Mouse (Mus musculus) midbrain, embryonic 16.5 days (tissue): ENCODE data around the gene Mcee. TPM values are rescaled to one million over a fixed set of nuclear protein-coding genes. Genes with fewer than 3 reads are reported as not detected.

Experiments used
- ATAC-seq: fragments of 200-750 bp; cut with Nextera tagmentation; 2 replicates; pipeline ENCODE4 v1.8.0; 2017; ENCODE audit warnings: moderate TSS enrichment
- H3K27ac ChIP-seq: fragments of 300-500 bp; sonication (generic); 2 replicates; pipeline ENCODE4 v1.5.1; 2014; ENCODE audit warnings: mild to moderate bottlenecking, low read length, mixed read lengths
- H3K27me3 ChIP-seq: fragments of 300-500 bp; sonication (generic); 2 replicates; pipeline ENCODE4 v1.6.1; 2014; ENCODE audit warnings: low read depth, low read length, mixed read lengths; ENCODE audit not compliant: control insufficient read depth, insufficient read depth
- H3K36me3 ChIP-seq: fragments of 300-500 bp; sonication (generic); 2 replicates; pipeline ENCODE4 v1.6.1; 2014; ENCODE audit warnings: mild to moderate bottlenecking, low read length, moderate library complexity, mixed read lengths; ENCODE audit not compliant: control insufficient read depth, insufficient read depth
- H3K4me1 ChIP-seq: fragments of 300-500 bp; sonication (generic); 2 replicates; pipeline ENCODE4 v1.6.1; 2014; ENCODE audit warnings: mild to moderate bottlenecking, low read length, mixed read lengths; ENCODE audit not compliant: control insufficient read depth, insufficient read depth
- H3K4me2 ChIP-seq: fragments of 300-500 bp; sonication (generic); 2 replicates; pipeline ENCODE4 v1.6.1; 2014; ENCODE audit warnings: mild to moderate bottlenecking, low read length, mixed read lengths
- H3K4me3 ChIP-seq: fragments of 300-500 bp; sonication (generic); 2 replicates; pipeline ENCODE4 v1.5.1; 2014; ENCODE audit warnings: low read depth, mild to moderate bottlenecking, low read length, moderate library complexity, mixed read lengths
- H3K9ac ChIP-seq: fragments of 300-500 bp; sonication (generic); 2 replicates; pipeline ENCODE4 v1.6.1; 2014; ENCODE audit warnings: low read depth, low read length, mixed read lengths
- H3K9me3 ChIP-seq: fragments of 300-500 bp; sonication (generic); replicated peaks from 2 replicates; pipeline ENCODE4 v1.6.1; 2014; ENCODE audit warnings: mild to moderate bottlenecking, low read length, mixed read lengths; ENCODE audit not compliant: control insufficient read depth, poor library complexity, severe bottlenecking
- WGBS: fragments of 180-500 bp; shearing (Covaris S2); extraction: QIAGEN DNeasy Blood & Tissue Kit; methylation state at CpG from one replicate; pipeline ENCODE4 v1.1.7; 2014; 5-methylcytosine and 5-hydroxymethylcytosine counted together
- polyA plus RNA-seq: library from polyadenylated mRNA; unstranded; fragments of >200 nt; fragmentation: Nextera tagmentation; extraction: Ambion mirVana; gene quantifications from 2 replicates; pipeline ENCODE4 v1.2.1, GENCODE M21; 2015

Mcee gene
- polyA plus RNA-seq, 1 experiment from 2014 or later: 43.8 TPM

GRCm38 (mm10) chr7:64392819-64393151 lies 378 bp downstream of the Mcee start:
- no peaks in the 10 kb centered on the region for H3K36me3 ChIP-seq
- H3K4me1 ChIP-seq: peaks cover 13% of the 10 kb centered on the region
- no peaks in the 10 kb centered on the region for H3K9me3 ChIP-seq
- H3K4me3 ChIP-seq: peak overlapping the region; percentile 63
- 1% methylated on average over 15 of the region's 15 CpGs for WGBS
- no peak for ATAC-seq
- peak overlapping the region; percentile 87 for H3K9ac ChIP-seq
- no peaks in the 10 kb centered on the region for H3K27me3 ChIP-seq
- H3K27ac ChIP-seq: peak overlapping the region; percentile 85
- peak overlapping the region; percentile 79 for H3K4me2 ChIP-seq

- Histone ChIP-seq H3K4me2 (no peak overlapping the region), H3K27ac (no peak overlapping the region), H3K9me3 (no peaks in the 10 kb centered on the region), H3K4me3 (no peak overlapping the region), H3K4me1 (no peaks in the 10 kb centered on the region), H3K27me3 (no peaks in the 10 kb centered on the region), H3K9ac (no peak overlapping the region), H3K36me3 (no peaks in the 10 kb centered on the region)
- 97% methylated on average over 1 of the region's 1 CpGs for WGBS
- ATAC-seq: no peak
Observed at GRCm38 (mm10) chr7:64400725-64401124, 8.3 kb downstream of the Mcee start.

GRCm38 (mm10) chr7:64402452-64402851 lies 10.0 kb downstream of the Mcee start:
- no peak overlapping the region for H3K9ac ChIP-seq
- no peak overlapping the region for H3K27ac ChIP-seq
- no peaks in the 10 kb centered on the region for H3K9me3 ChIP-seq
- WGBS: 87% methylated on average over 4 of the region's 4 CpGs
- H3K36me3 ChIP-seq: no peaks in the 10 kb centered on the region
- H3K27me3 ChIP-seq: no peaks in the 10 kb centered on the region
- ATAC-seq: no peak
- H3K4me3 ChIP-seq: no peak overlapping the region
- H3K4me1 ChIP-seq: no peaks in the 10 kb centered on the region
- no peak overlapping the region for H3K4me2 ChIP-seq

- no peak for ATAC-seq
- H3K4me1 ChIP-seq: no peaks in the 10 kb centered on the region
Observed at GRCm38 (mm10) chr7:64403989-64404388, 11.6 kb downstream of the Mcee start.

GRCm38 (mm10) chr7:64424861-64425260 lies 32.5 kb downstream of the Mcee start:
- Histone ChIP-seq H3K4me3 (no peak overlapping the region), H3K9ac (no peak overlapping the region), H3K4me2 (no peak overlapping the region), H3K27me3 (no peaks in the 10 kb centered on the region), H3K36me3 (no peaks in the 10 kb centered on the region), H3K27ac (no peak overlapping the region), H3K4me1 (no peaks in the 10 kb centered on the region), H3K9me3 (no peaks in the 10 kb centered on the region)
- 61% methylated on average over 5 of the region's 5 CpGs for WGBS
- no peak for ATAC-seq

More at GRCm38 (mm10) chr7:64403989-64404388, 11.6 kb downstream of the Mcee start:
- Histone ChIP-seq H3K9me3 (no peaks in the 10 kb centered on the region), H3K36me3 (no peaks in the 10 kb centered on the region), H3K9ac (no peak overlapping the region), H3K4me3 (no peak overlapping the region), H3K27ac (no peak overlapping the region), H3K27me3 (no peaks in the 10 kb centered on the region), H3K4me2 (no peak overlapping the region)
- WGBS: 91% methylated on average over 8 of the region's 8 CpGs

GRCm38 (mm10) chr7:64439595-64440518 lies 47.5 kb downstream of the Mcee start:
- Histone ChIP-seq H3K36me3 (no peaks in the 10 kb centered on the region), H3K4me1 (no peaks in the 10 kb centered on the region), H3K27me3 (no peaks in the 10 kb centered on the region), H3K9me3 (no peaks in the 10 kb centered on the region), H3K9ac (no peak overlapping the region), H3K27ac (no peak overlapping the region), H3K4me2 (no peak overlapping the region), H3K4me3 (no peak overlapping the region)
- ATAC-seq: no peak
- 43% methylated on average over 5 of the region's 5 CpGs for WGBS

- Histone ChIP-seq H3K27ac (no peak overlapping the region), H3K4me1 (no peaks in the 10 kb centered on the region), H3K9ac (no peak overlapping the region), H3K9me3 (no peaks in the 10 kb centered on the region), H3K4me2 (no peak overlapping the region), H3K36me3 (no peaks in the 10 kb centered on the region), H3K4me3 (no peak overlapping the region), H3K27me3 (no peaks in the 10 kb centered on the region)
- WGBS: 78% methylated on average over 8 of the region's 8 CpGs
- no peak for ATAC-seq
Observed at GRCm38 (mm10) chr7:64440519-64440918, 48.1 kb downstream of the Mcee start.

GRCm38 (mm10) chr7:64450631-64451030 lies 58.2 kb downstream of the Mcee start:
- H3K9me3 ChIP-seq: no peaks in the 10 kb centered on the region
- H3K4me2 ChIP-seq: no peak overlapping the region
- no peak overlapping the region for H3K27ac ChIP-seq
- H3K9ac ChIP-seq: no peak overlapping the region
- no peak overlapping the region for H3K4me3 ChIP-seq
- no peak for ATAC-seq
- H3K27me3 ChIP-seq: no peaks in the 10 kb centered on the region
- no peaks in the 10 kb centered on the region for H3K36me3 ChIP-seq
- WGBS: 83% methylated on average over 13 of the region's 13 CpGs
- H3K4me1 ChIP-seq: no peaks in the 10 kb centered on the region

GRCm38 (mm10) chr7:64451441-64451840 lies 59.0 kb downstream of the Mcee start:
- no peaks in the 10 kb centered on the region for H3K27me3 ChIP-seq
- WGBS: 21% methylated on average over 4 of the region's 4 CpGs
- H3K4me3 ChIP-seq: no peak overlapping the region
- no peaks in the 10 kb centered on the region for H3K4me1 ChIP-seq
- no peaks in the 10 kb centered on the region for H3K9me3 ChIP-seq
- ATAC-seq: peak; percentile 73
- no peak overlapping the region for H3K27ac ChIP-seq
- no peak overlapping the region for H3K9ac ChIP-seq
- H3K36me3 ChIP-seq: no peaks in the 10 kb centered on the region
- no peak overlapping the region for H3K4me2 ChIP-seq
